Mouse (Mus musculus) stomach, postnatal 0 days (tissue): ENCODE measurements at regions not wholly inside any gene's neighbourhood (a gene's known extent, or its start where the extent isn't known, plus 50 kb on each side); places are given as distances from the start of the nearest gene placed in this dataset.

Source experiments
- ATAC-seq: fragments of 200-750 bp; cut with Nextera tagmentation; 2 replicates; pipeline ENCODE4 v1.8.0; 2017; ENCODE audit not compliant: low FRiP score, low TSS enrichment
- DNase-seq: peaks from one replicate; pipeline ENCODE4 v3.0.0-alpha.2; 2016; ENCODE audit warnings: low spot score
- H3K27ac ChIP-seq: fragments of 300-500 bp; sonication (generic); replicated peaks from 2 replicates; pipeline ENCODE4 v1.5.1; 2014; ENCODE audit warnings: mild to moderate bottlenecking, control low read depth
- H3K27me3 ChIP-seq: fragments of 300-500 bp; sonication (generic); 2 replicates; pipeline ENCODE4 v1.6.1; 2014; ENCODE audit warnings: low read length; ENCODE audit not compliant: control insufficient read depth, insufficient read depth
- H3K36me3 ChIP-seq: fragments of 300-500 bp; sonication (generic); 2 replicates; pipeline ENCODE4 v1.6.1; 2014; ENCODE audit warnings: low read length, mixed read lengths; ENCODE audit not compliant: control insufficient read depth, insufficient read depth
- H3K4me1 ChIP-seq: fragments of 300-500 bp; sonication (generic); replicated peaks from 2 replicates; pipeline ENCODE4 v1.6.1; 2014; ENCODE audit warnings: antibody characterized with exemption; ENCODE audit not compliant: control insufficient read depth, insufficient read depth
- H3K4me2 ChIP-seq: fragments of 300-500 bp; sonication (generic); replicated peaks from 2 replicates; pipeline ENCODE4 v1.6.1; 2014; ENCODE audit warnings: low read depth, mild to moderate bottlenecking, control low read depth, moderate library complexity
- H3K4me3 ChIP-seq: fragments of 300-500 bp; sonication (generic); 2 replicates; pipeline ENCODE4 v1.5.1; 2014; ENCODE audit warnings: low read depth, low read length, control low read depth
- H3K9ac ChIP-seq: fragments of 300-500 bp; sonication (generic); 2 replicates; pipeline ENCODE4 v1.6.1; 2014; ENCODE audit warnings: mild to moderate bottlenecking, low read length, control low read depth, mixed read lengths
- H3K9me3 ChIP-seq: fragments of 300-500 bp; sonication (generic); 2 replicates; pipeline ENCODE4 v1.6.1; 2016; ENCODE audit warnings: low read length; ENCODE audit not compliant: control insufficient read depth
- CTCF ChIP-seq: IDR thresholded peaks from 2 replicates; pipeline ENCODE4 v1.5.1; 2016; ENCODE audit warnings: antibody characterized with exemption, low read depth, mild to moderate bottlenecking, moderate library complexity
- EP300 ChIP-seq: optimal IDR thresholded peaks from 2 replicates; pipeline ENCODE3; 2016; ENCODE audit warnings: antibody characterized with exemption
- WGBS: fragments of 180-500 bp; shearing (Covaris S2); extraction: QIAGEN DNeasy Blood & Tissue Kit; methylation state at CpG from one replicate; pipeline ENCODE4 v1.1.7; 2014; 5-methylcytosine and 5-hydroxymethylcytosine counted together

GRCm38 (mm10) chr5:118966901-118967300 lies 406.4 kb downstream of the Med13l start:
- no peak for DNase-seq
- WGBS = 74% methylated on average over 6 of the region's 6 CpGs
- H3K4me3 ChIP-seq = no peak overlapping the region
- no peak overlapping the region for H3K27ac ChIP-seq
- H3K9ac ChIP-seq = no peak overlapping the region
- ATAC-seq = no peak
- H3K27me3 ChIP-seq = no peaks in the 10 kb centered on the region
- no peaks in the 10 kb centered on the region for H3K9me3 ChIP-seq
- H3K36me3 ChIP-seq = no peaks in the 10 kb centered on the region
- no peak overlapping the region for H3K4me2 ChIP-seq
- H3K4me1 ChIP-seq = no peaks in the 10 kb centered on the region
- no peak for TF ChIP-seq EP300
- no peak for TF ChIP-seq CTCF

GRCm38 (mm10) chr5:118967718-118968117 lies 407.2 kb downstream of the Med13l start:
- ATAC-seq (no peak), DNase-seq (no peak)
- Histone ChIP-seq H3K36me3 (no peaks in the 10 kb centered on the region), H3K4me3 (no peak overlapping the region), H3K4me2 (no peak overlapping the region), H3K4me1 (no peaks in the 10 kb centered on the region), H3K9ac (no peak overlapping the region), H3K27me3 (no peaks in the 10 kb centered on the region), H3K27ac (no peak overlapping the region), H3K9me3 (no peaks in the 10 kb centered on the region)
- TF ChIP-seq EP300 (no peak), CTCF (no peak)
- 41% methylated on average over 11 of the region's 11 CpGs for WGBS

GRCm38 (mm10) chr5:118975147-118975546 lies 414.7 kb downstream of the Med13l start:
- no peak overlapping the region for H3K27ac ChIP-seq
- H3K36me3 ChIP-seq = no peaks in the 10 kb centered on the region
- no peaks in the 10 kb centered on the region for H3K4me1 ChIP-seq
- ATAC-seq = no peak
- WGBS = 69% methylated on average over 10 of the region's 10 CpGs
- DNase-seq = no peak
- no peak overlapping the region for H3K4me2 ChIP-seq
- no peaks in the 10 kb centered on the region for H3K9me3 ChIP-seq
- no peaks in the 10 kb centered on the region for H3K27me3 ChIP-seq
- no peak overlapping the region for H3K4me3 ChIP-seq
- H3K9ac ChIP-seq = no peak overlapping the region
- no peak for TF ChIP-seq CTCF
- TF ChIP-seq EP300 = no peak

- DNase-seq (no peak), ATAC-seq (no peak)
- Histone ChIP-seq H3K27me3 (no peaks in the 10 kb centered on the region), H3K9ac (no peak overlapping the region), H3K36me3 (no peaks in the 10 kb centered on the region), H3K4me3 (no peak overlapping the region), H3K4me2 (no peak overlapping the region), H3K4me1 (no peaks in the 10 kb centered on the region), H3K9me3 (no peaks in the 10 kb centered on the region), H3K27ac (no peak overlapping the region)
- TF ChIP-seq CTCF = no peak
- TF ChIP-seq EP300 = no peak
- 62% methylated on average over 11 of the region's 11 CpGs for WGBS
Measured at GRCm38 (mm10) chr5:118978921-118979630, 418.6 kb downstream of the Med13l start.

DNA sequence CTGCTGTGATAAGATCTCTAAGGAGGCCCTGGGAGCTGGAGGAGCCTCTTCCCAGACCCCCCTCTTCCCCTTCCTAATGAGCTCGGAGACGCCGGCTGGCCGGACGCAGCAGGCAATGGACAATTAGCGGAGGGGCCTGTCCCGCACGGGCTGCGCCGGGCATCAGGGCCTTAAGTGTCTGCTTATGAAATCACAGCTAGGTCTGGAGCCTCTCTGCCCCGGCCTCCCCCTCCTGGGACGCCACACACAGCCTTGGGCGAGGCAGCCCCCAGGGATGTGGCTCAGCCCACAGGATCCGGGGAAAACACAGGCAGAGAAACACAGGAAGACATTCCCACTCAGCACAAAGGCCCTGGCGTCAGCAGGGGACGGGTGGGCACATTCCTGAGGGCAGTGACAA lies 420.6 kb downstream of the Med13l start:
- Histone ChIP-seq H3K4me2 (no peak overlapping the region), H3K27me3 (no peaks in the 10 kb centered on the region), H3K36me3 (no peaks in the 10 kb centered on the region), H3K27ac (no peak overlapping the region), H3K4me1 (no peaks in the 10 kb centered on the region), H3K9ac (no peak overlapping the region), H3K4me3 (no peak overlapping the region), H3K9me3 (no peaks in the 10 kb centered on the region)
- WGBS = 40% methylated on average over 16 of the region's 16 CpGs
- ATAC-seq (no peak), DNase-seq (no peak)
- TF ChIP-seq CTCF = no peak
- TF ChIP-seq EP300 = no peak

DNA sequence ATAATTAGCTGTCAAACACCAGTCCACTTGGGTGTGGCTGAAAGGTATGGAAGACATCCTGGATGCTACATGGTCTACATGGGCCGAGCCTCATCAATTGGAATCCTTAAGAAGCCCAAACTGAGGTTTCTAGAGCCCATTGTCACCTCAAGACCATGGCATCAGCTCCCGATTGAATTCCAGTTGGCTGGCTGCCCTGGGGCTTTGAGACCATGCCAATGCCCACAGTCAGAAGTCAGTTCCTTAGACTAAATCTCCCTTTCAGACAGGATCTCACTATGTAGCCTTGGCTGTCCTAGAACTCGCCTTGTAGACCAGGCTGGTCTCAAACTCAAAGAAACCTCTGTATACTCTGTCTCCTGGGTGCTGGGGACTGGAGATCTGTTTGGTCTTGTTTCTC lies 423.8 kb downstream of the Med13l start:
- H3K27me3 ChIP-seq = no peaks in the 10 kb centered on the region
- H3K9ac ChIP-seq = no peak overlapping the region
- WGBS = 88% methylated on average over 3 of the region's 3 CpGs
- H3K27ac ChIP-seq = no peak overlapping the region
- H3K4me3 ChIP-seq = no peak overlapping the region
- TF ChIP-seq CTCF (no peak), EP300 (no peak)
- no peak for ATAC-seq
- no peak for DNase-seq
- no peaks in the 10 kb centered on the region for H3K9me3 ChIP-seq
- no peaks in the 10 kb centered on the region for H3K36me3 ChIP-seq
- no peaks in the 10 kb centered on the region for H3K4me1 ChIP-seq
- no peak overlapping the region for H3K4me2 ChIP-seq
